Mouse (Mus musculus): Measurements from ENCODE around the gene Slc39a1. TPM values are rescaled to one million over a fixed set of nuclear protein-coding genes. Genes with fewer than 3 reads are reported as not detected.
"Not testable (repeated sequence)": the region's sequence is repeated elsewhere in the genome, so short reads cannot be mapped to it uniquely, and the experiment has no call there.

The Slc39a1 gene
- polyA plus RNA-seq, 1 experiment from 2014 or later, result 60.9 TPM

GRCm38 (mm10) chr3:90242984-90243775 is 4.8 kb upstream of the Slc39a1 start, which contains the start of gene Creb3l4:
Gene Creb3l4 (minus strand): TSS chr3:90243512.
- peak; percentile 61 for ATAC-seq
- WGBS, result 2% methylated on average over 19 of the region's 19 CpGs
- H3K36me3 ChIP-seq, result no peaks in the 10 kb centered on the region
- no peaks in the 10 kb centered on the region for H3K27me3 ChIP-seq
- H3K4me1 ChIP-seq (replicated peaks), result peaks cover 19% of the 10 kb centered on the region
- no peaks in the 10 kb centered on the region for H3K9me3 ChIP-seq
- peak within 1 kb of the TSS; percentile 71 for H3K4me2 ChIP-seq (replicated peaks)
- H3K4me3 ChIP-seq (replicated peaks), result peak within 1 kb of the TSS; percentile 40
- peak within 1 kb of the TSS; percentile 44 for H3K9ac ChIP-seq (replicated peaks)
- 0 out of 2 replicates have a peak within 1 kb of the TSS, but pooled peaks have one; percentile 30 for H3K27ac ChIP-seq

DNA sequence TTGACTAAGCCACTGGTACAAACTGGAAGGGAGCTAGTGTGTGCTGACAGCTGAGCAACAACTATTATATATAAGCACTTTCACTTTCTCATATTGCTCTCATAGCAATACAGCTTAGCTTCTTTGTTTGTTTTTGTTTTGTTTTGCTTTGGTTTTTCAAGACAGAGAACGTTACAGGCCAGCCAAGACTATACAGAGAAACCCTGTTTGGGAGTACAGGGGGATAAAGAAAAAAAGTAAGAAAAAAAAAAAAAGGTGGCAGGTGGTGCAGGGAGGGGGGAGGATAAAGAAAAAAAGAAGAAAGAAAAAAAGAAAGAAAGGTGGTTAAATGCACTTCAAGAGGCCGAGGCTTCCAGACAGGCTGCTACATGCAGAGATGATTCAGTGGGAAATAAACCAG is 2.6 kb upstream of the Slc39a1 start:
- peaks cover 32% of the 10 kb centered on the region for H3K4me1 ChIP-seq (replicated peaks)
- no peak overlapping the region for H3K9ac ChIP-seq (replicated peaks)
- no peaks in the 10 kb centered on the region for H3K27me3 ChIP-seq
- ATAC-seq, result no peak
- 76% methylated on average over 2 of the region's 2 CpGs for WGBS
- H3K36me3 ChIP-seq, result no peaks in the 10 kb centered on the region
- H3K4me3 ChIP-seq (replicated peaks), result no peak overlapping the region
- H3K4me2 ChIP-seq (replicated peaks), result no peak overlapping the region
- H3K27ac ChIP-seq, result no peak overlapping the region
- no peaks in the 10 kb centered on the region for H3K9me3 ChIP-seq

- Histone ChIP-seq H3K27me3 (no peaks in the 10 kb centered on the region), H3K27ac (peak overlapping the region; percentile 89), H3K4me1 (replicated peaks) (peaks cover 31% of the 10 kb centered on the region), H3K9ac (replicated peaks) (peak overlapping the region; percentile 52), H3K4me3 (replicated peaks) (peak overlapping the region; percentile 70), H3K36me3 (peaks cover 14% of the 10 kb centered on the region), H3K4me2 (replicated peaks) (peak overlapping the region; percentile 86), H3K9me3 (no peaks in the 10 kb centered on the region)
- ATAC-seq, result no peak; the same call in 1 of the 2 replicates
- 3% methylated on average over 3 of the region's 3 CpGs for WGBS
Observed at GRCm38 (mm10) chr3:90247630-90247959, 377 bp upstream of the Slc39a1 start.

DNA sequence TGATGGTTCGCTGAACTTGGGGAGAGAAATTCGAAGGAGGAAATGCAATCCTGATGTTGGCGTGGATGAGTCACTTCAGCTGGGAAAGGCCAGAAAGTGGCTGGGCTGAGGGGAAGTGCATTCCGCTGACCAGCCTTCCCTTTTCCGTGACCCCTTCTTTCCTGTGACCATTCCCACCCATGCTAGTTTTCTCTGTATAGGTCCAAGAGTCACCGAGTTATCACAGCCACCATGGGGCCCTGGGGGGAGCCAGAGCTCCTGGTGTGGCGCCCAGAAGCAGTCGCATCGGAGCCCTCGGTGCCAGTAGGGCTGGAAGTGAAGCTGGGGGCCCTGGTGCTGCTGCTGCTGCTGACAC is 751 bp downstream of the Slc39a1 start:
- Histone ChIP-seq H3K9ac (replicated peaks) (peak overlapping the region; percentile 84), H3K27ac (peak overlapping the region; percentile 89), H3K4me2 (replicated peaks) (peak overlapping the region; percentile 86), H3K27me3 (no peaks in the 10 kb centered on the region), H3K9me3 (no peaks in the 10 kb centered on the region), H3K4me1 (replicated peaks) (peaks cover 20% of the 10 kb centered on the region), H3K36me3 (peaks cover 14% of the 10 kb centered on the region), H3K4me3 (replicated peaks) (peak overlapping the region; percentile 70)
- 12% methylated on average over 10 of the region's 10 CpGs for WGBS
- ATAC-seq, result no peak

GRCm38 (mm10) chr3:90250791-90251190 is 2.8 kb downstream of the Slc39a1 start:
- no peak overlapping the region for H3K9ac ChIP-seq (replicated peaks)
- no peak overlapping the region for H3K4me2 ChIP-seq (replicated peaks)
- no peaks in the 10 kb centered on the region for H3K9me3 ChIP-seq
- H3K4me3 ChIP-seq (replicated peaks), result no peak overlapping the region
- no peak for ATAC-seq
- H3K4me1 ChIP-seq (replicated peaks), result peaks cover 28% of the 10 kb centered on the region
- no peaks in the 10 kb centered on the region for H3K27me3 ChIP-seq
- WGBS, result 86% methylated on average over 6 of the region's 6 CpGs
- H3K36me3 ChIP-seq, result peaks cover 14% of the 10 kb centered on the region
- no peak overlapping the region for H3K27ac ChIP-seq

DNA sequence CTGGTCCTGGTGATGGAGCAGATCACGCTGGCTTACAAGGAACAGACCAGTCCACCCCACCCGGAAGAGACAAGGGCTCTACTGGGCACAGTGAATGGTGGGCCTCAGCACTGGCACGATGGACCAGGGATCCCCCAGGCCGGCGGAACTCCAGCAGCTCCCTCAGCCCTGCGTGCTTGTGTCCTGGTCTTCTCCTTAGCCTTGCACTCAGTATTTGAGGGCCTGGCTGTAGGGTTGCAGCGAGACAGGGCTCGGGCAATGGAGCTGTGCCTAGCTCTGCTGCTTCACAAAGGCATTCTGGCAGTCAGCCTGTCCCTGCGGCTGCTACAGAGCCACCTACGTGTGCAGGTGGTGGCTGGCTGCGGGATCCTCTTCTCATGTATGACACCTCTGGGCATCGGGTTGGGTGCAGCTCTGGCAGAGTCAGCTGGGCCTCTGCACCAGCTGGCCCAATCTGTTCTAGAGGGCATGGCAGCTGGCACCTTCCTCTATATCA is 3.8 kb downstream of the Slc39a1 start:
- H3K4me3 ChIP-seq (replicated peaks); H3K27me3 ChIP-seq; ATAC-seq; H3K27ac ChIP-seq; H3K9me3 ChIP-seq; H3K9ac ChIP-seq (replicated peaks); H3K4me2 ChIP-seq (replicated peaks): not testable (repeated sequence)
- H3K36me3 ChIP-seq, result peaks cover 14% of the 10 kb centered on the region
- WGBS, result 92% methylated on average over 8 of the region's 12 CpGs
- H3K4me1 ChIP-seq (replicated peaks), result peaks cover 37% of the 10 kb centered on the region

DNA sequence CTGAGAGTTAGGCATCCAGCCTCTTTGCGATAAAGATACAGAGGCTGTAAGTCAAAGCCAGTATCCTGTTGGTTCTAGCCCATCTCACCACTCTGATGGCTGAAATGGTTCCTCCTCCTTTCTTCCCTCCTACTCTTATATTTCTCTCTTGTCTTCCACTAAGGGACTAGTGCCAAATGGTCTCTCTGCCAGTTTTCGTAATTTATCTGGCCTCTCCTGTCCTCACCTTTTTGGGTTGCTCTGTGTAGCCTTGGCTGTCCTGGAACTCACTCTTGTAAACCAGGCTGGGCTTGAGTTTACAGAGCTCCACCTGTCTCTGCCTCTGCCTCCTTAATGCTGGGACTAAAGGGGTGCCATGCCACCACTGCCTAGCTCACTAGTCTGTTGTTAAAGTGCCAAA is 4.7 kb downstream of the Slc39a1 start:
- not testable (repeated sequence) for H3K9me3 ChIP-seq; H3K27me3 ChIP-seq; ATAC-seq; H3K27ac ChIP-seq; H3K9ac ChIP-seq (replicated peaks); H3K4me3 ChIP-seq (replicated peaks); H3K4me2 ChIP-seq (replicated peaks)
- WGBS, result 97% methylated on average over 2 of the region's 2 CpGs
- peaks cover 34% of the 10 kb centered on the region for H3K4me1 ChIP-seq (replicated peaks)
- H3K36me3 ChIP-seq, result peaks cover 22% of the 10 kb centered on the region

DNA sequence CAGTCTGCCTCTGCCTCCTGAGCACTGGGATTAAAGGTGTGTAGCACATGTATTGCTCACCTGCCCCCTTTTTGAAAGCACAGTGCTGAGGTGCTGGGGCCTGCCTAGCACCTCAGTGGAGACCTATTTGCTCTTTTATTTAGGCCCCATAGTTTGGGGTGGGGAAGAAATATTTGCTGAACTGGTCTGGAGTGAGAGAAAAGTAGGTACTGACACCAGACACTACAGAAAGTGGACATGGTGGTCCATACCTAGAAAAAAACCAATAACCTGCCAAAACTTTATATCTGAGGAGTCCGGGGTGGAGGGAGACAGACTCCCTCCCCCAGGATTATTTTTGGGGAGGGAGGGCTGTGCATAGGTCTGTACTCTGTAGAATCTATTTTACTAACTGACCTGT is 5.2 kb downstream of the Slc39a1 start:
- not testable (repeated sequence) for H3K9me3 ChIP-seq; H3K27me3 ChIP-seq; ATAC-seq; H3K9ac ChIP-seq (replicated peaks); H3K27ac ChIP-seq
- Histone ChIP-seq H3K4me2 (replicated peaks) (peak overlapping the region; percentile 92), H3K36me3 (peaks cover 27% of the 10 kb centered on the region), H3K4me1 (replicated peaks) (peaks cover 33% of the 10 kb centered on the region), H3K4me3 (replicated peaks) (peak overlapping the region; percentile 87; the same call in 1 of the 2 replicates)
- WGBS, result 81% methylated on average over 1 of the region's 1 CpGs

- ATAC-seq, result peak; percentile 99
Observed at GRCm38 (mm10) chr3:90253653-90254418, 5.9 kb downstream of the Slc39a1 start, which contains the start of gene Crtc2. Gene Crtc2 (plus strand): TSS chr3:90254163.

GRCm38 (mm10) chr3:90254419-90255193 is 6.6 kb downstream of the Slc39a1 start:
- H3K4me3 ChIP-seq (replicated peaks), result peak overlapping the region; percentile 87
- H3K9me3 ChIP-seq, result no peaks in the 10 kb centered on the region
- peak overlapping the region; percentile 83 for H3K27ac ChIP-seq
- peaks cover 21% of the 10 kb centered on the region for H3K4me1 ChIP-seq (replicated peaks)
- WGBS, result 2% methylated on average over 41 of the region's 41 CpGs
- H3K4me2 ChIP-seq (replicated peaks), result peak overlapping the region; percentile 92
- no peaks in the 10 kb centered on the region for H3K27me3 ChIP-seq
- peak; percentile 80 for ATAC-seq
- H3K36me3 ChIP-seq, result peaks cover 41% of the 10 kb centered on the region
- H3K9ac ChIP-seq (replicated peaks), result peak overlapping the region; percentile 81

More at GRCm38 (mm10) chr3:90253653-90254418, 5.9 kb downstream of the Slc39a1 start, which contains the start of gene Crtc2:
- peak within 1 kb of the TSS; percentile 92 for H3K4me2 ChIP-seq (replicated peaks)
- peak within 1 kb of the TSS; percentile 81 for H3K9ac ChIP-seq (replicated peaks)
- H3K4me1 ChIP-seq (replicated peaks), result peaks cover 28% of the 10 kb centered on the region
- peaks cover 33% of the 10 kb centered on the region for H3K36me3 ChIP-seq
- peak within 1 kb of the TSS; percentile 87 for H3K4me3 ChIP-seq (replicated peaks)
- peak within 1 kb of the TSS; percentile 83 for H3K27ac ChIP-seq
- H3K27me3 ChIP-seq, result no peaks in the 10 kb centered on the region
- H3K9me3 ChIP-seq, result no peaks in the 10 kb centered on the region
- 1% methylated on average over 40 of the region's 40 CpGs for WGBS

- no peak overlapping the region for H3K27ac ChIP-seq
- peak overlapping the region; percentile 81 for H3K9ac ChIP-seq (replicated peaks)
- no peak for ATAC-seq
- peak overlapping the region; percentile 92 for H3K4me2 ChIP-seq (replicated peaks)
- no peaks in the 10 kb centered on the region for H3K9me3 ChIP-seq
- H3K4me3 ChIP-seq (replicated peaks), result peak overlapping the region; percentile 87
- H3K4me1 ChIP-seq (replicated peaks), result peaks cover 20% of the 10 kb centered on the region
- no peaks in the 10 kb centered on the region for H3K27me3 ChIP-seq
- H3K36me3 ChIP-seq, result peaks cover 47% of the 10 kb centered on the region
- WGBS, result 28% methylated on average over 2 of the region's 2 CpGs
Observed at GRCm38 (mm10) chr3:90255194-90255565, 7.2 kb downstream of the Slc39a1 start.

All from midbrain, embryonic 13.5 days (tissue).